Mouse (Mus musculus): ENCODE results near the gene Armcx4. TPM values are rescaled to one million over a fixed set of nuclear protein-coding genes. Genes with fewer than 3 reads are reported as not detected.

Gene Armcx4
- total and polyA plus RNA-seq, 2 experiments: 0.17 to 1.1 TPM

GRCm38 (mm10) chrX:134661586-134661985 is 24.7 kb upstream of the Armcx4 start:
- no peaks in the 10 kb centered on the region for H3K36me3 ChIP-seq (ENCODE audit: control insufficient read depth, insufficient read depth, low read length)
- 39% methylated on average over 5 of the region's 5 CpGs for WGBS
- H3K4me1 ChIP-seq (ENCODE audit: control insufficient read depth, insufficient read depth, low read length): no peaks in the 10 kb centered on the region
- H3K4me3 ChIP-seq (ENCODE audit: insufficient read depth, low read depth, low read length): no peak overlapping the region
- no peak for TF ChIP-seq CTCF (IDR thresholded peaks at IDR 0.05; ENCODE audit: low read depth, low read length)
- no peak for TF ChIP-seq POLR2A (IDR thresholded peaks at IDR 0.05; ENCODE audit: extremely low read depth, insufficient read depth, low read length)
- DNase-seq (ENCODE audit: extremely low read depth, low read depth, low spot score): peak; percentile 19
- no peaks in the 10 kb centered on the region for H3K79me2 ChIP-seq (ENCODE audit: control insufficient read depth, insufficient read depth, low read length)
- no peak overlapping the region for H3K9ac ChIP-seq (ENCODE audit: low read depth, low read length)
- H3K27ac ChIP-seq (replicated peaks; ENCODE audit: insufficient read depth, low read depth, low read length): no peak overlapping the region
- no peaks in the 10 kb centered on the region for H3K27me3 ChIP-seq (ENCODE audit: control insufficient read depth, insufficient read depth, low read length)

GRCm38 (mm10) chrX:134675022-134675421 is 11.3 kb upstream of the Armcx4 start:
- no peak for TF ChIP-seq POLR2A (IDR thresholded peaks at IDR 0.05; ENCODE audit: extremely low read depth, insufficient read depth, low read length)
- TF ChIP-seq CTCF (IDR thresholded peaks at IDR 0.05; ENCODE audit: low read depth, low read length): no peak
- 74% methylated on average over 5 of the region's 5 CpGs for WGBS
- no peaks in the 10 kb centered on the region for H3K27me3 ChIP-seq (ENCODE audit: control insufficient read depth, insufficient read depth, low read length)
- H3K4me3 ChIP-seq (ENCODE audit: insufficient read depth, low read depth, low read length): no peak overlapping the region
- H3K4me1 ChIP-seq (ENCODE audit: control insufficient read depth, insufficient read depth, low read length): no peaks in the 10 kb centered on the region
- H3K79me2 ChIP-seq (ENCODE audit: control insufficient read depth, insufficient read depth, low read length): no peaks in the 10 kb centered on the region
- no peaks in the 10 kb centered on the region for H3K36me3 ChIP-seq (ENCODE audit: control insufficient read depth, insufficient read depth, low read length)
- no peak overlapping the region for H3K27ac ChIP-seq (replicated peaks; ENCODE audit: insufficient read depth, low read depth, low read length)
- no peak for DNase-seq (ENCODE audit: extremely low read depth, low read depth, low spot score)
- no peak overlapping the region for H3K9ac ChIP-seq (ENCODE audit: low read depth, low read length)

GRCm38 (mm10) chrX:134675959-134676358 is 10.4 kb upstream of the Armcx4 start:
- Histone ChIP-seq H3K27ac (replicated peaks; ENCODE audit: insufficient read depth, low read depth, low read length) (no peak overlapping the region), H3K4me1 (ENCODE audit: control insufficient read depth, insufficient read depth, low read length) (no peaks in the 10 kb centered on the region), H3K9ac (ENCODE audit: low read depth, low read length) (no peak overlapping the region), H3K79me2 (ENCODE audit: control insufficient read depth, insufficient read depth, low read length) (no peaks in the 10 kb centered on the region), H3K36me3 (ENCODE audit: control insufficient read depth, insufficient read depth, low read length) (no peaks in the 10 kb centered on the region), H3K27me3 (ENCODE audit: control insufficient read depth, insufficient read depth, low read length) (no peaks in the 10 kb centered on the region), H3K4me3 (ENCODE audit: insufficient read depth, low read depth, low read length) (no peak overlapping the region)
- WGBS: 92% methylated on average over 1 of the region's 1 CpGs
- no peak for TF ChIP-seq POLR2A (IDR thresholded peaks at IDR 0.05; ENCODE audit: extremely low read depth, insufficient read depth, low read length)
- no peak for TF ChIP-seq CTCF (IDR thresholded peaks at IDR 0.05; ENCODE audit: low read depth, low read length)
- no peak for DNase-seq (ENCODE audit: extremely low read depth, low read depth, low spot score)

DNA sequence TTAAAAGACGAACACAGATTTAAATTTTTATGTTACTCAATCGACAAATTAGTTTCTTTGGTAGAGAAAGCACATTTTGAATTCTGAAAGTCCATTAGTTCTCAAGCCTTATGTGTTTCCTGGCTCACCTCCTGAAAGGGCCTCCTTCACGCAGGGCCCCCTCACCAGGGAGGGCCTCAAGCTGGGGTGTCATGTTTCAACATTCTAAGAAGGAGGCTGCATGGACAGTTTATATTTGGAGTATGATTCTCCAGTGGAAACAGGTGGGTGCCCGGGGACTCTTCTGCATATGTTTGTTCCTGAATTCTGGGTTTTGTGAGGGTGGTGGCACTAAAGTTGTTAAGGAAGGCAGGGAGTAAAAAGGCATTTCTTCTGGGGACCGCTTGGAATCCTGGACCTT is 1.4 kb upstream of the Armcx4 start:
- Histone ChIP-seq H3K4me1 (ENCODE audit: control insufficient read depth, insufficient read depth, low read length) (no peaks in the 10 kb centered on the region), H3K9ac (ENCODE audit: low read depth, low read length) (no peak overlapping the region), H3K79me2 (ENCODE audit: control insufficient read depth, insufficient read depth, low read length) (no peaks in the 10 kb centered on the region), H3K27me3 (ENCODE audit: control insufficient read depth, insufficient read depth, low read length) (no peaks in the 10 kb centered on the region), H3K36me3 (ENCODE audit: control insufficient read depth, insufficient read depth, low read length) (no peaks in the 10 kb centered on the region), H3K27ac (replicated peaks; ENCODE audit: insufficient read depth, low read depth, low read length) (no peak overlapping the region), H3K4me3 (ENCODE audit: insufficient read depth, low read depth, low read length) (no peak overlapping the region)
- DNase-seq (ENCODE audit: extremely low read depth, low read depth, low spot score): no peak
- 74% methylated on average over 5 of the region's 5 CpGs for WGBS
- TF ChIP-seq POLR2A (IDR thresholded peaks at IDR 0.05; ENCODE audit: extremely low read depth, insufficient read depth, low read length): no peak
- no peak for TF ChIP-seq CTCF (IDR thresholded peaks at IDR 0.05; ENCODE audit: low read depth, low read length)

- Histone ChIP-seq H3K27me3 (ENCODE audit: control insufficient read depth, insufficient read depth, low read length) (no peaks in the 10 kb centered on the region), H3K4me1 (ENCODE audit: control insufficient read depth, insufficient read depth, low read length) (no peaks in the 10 kb centered on the region), H3K36me3 (ENCODE audit: control insufficient read depth, insufficient read depth, low read length) (no peaks in the 10 kb centered on the region), H3K27ac (replicated peaks; ENCODE audit: insufficient read depth, low read depth, low read length) (no peak overlapping the region), H3K79me2 (ENCODE audit: control insufficient read depth, insufficient read depth, low read length) (no peaks in the 10 kb centered on the region), H3K4me3 (ENCODE audit: insufficient read depth, low read depth, low read length) (peak overlapping the region; percentile 70), H3K9ac (ENCODE audit: low read depth, low read length) (peak overlapping the region; percentile 42; the same call in 1 of the 2 replicates)
- DNase-seq (ENCODE audit: extremely low read depth, low read depth, low spot score): no peak
- 3% methylated on average over 16 of the region's 16 CpGs for WGBS
- no peak for TF ChIP-seq CTCF (IDR thresholded peaks at IDR 0.05; ENCODE audit: low read depth, low read length)
- TF ChIP-seq POLR2A (IDR thresholded peaks at IDR 0.05; ENCODE audit: extremely low read depth, insufficient read depth, low read length): no peak
Measured at GRCm38 (mm10) chrX:134686739-134687171, 436 bp downstream of the Armcx4 start.

- Histone ChIP-seq H3K4me1 (ENCODE audit: control insufficient read depth, insufficient read depth, low read length) (no peaks in the 10 kb centered on the region), H3K79me2 (ENCODE audit: control insufficient read depth, insufficient read depth, low read length) (no peaks in the 10 kb centered on the region), H3K27me3 (ENCODE audit: control insufficient read depth, insufficient read depth, low read length) (no peaks in the 10 kb centered on the region), H3K36me3 (ENCODE audit: control insufficient read depth, insufficient read depth, low read length) (no peaks in the 10 kb centered on the region), H3K4me3 (ENCODE audit: insufficient read depth, low read depth, low read length) (no peak overlapping the region), H3K27ac (replicated peaks; ENCODE audit: insufficient read depth, low read depth, low read length) (no peak overlapping the region), H3K9ac (ENCODE audit: low read depth, low read length) (no peak overlapping the region)
- 81% methylated on average over 2 of the region's 2 CpGs for WGBS
- no peak for TF ChIP-seq CTCF (IDR thresholded peaks at IDR 0.05; ENCODE audit: low read depth, low read length)
- no peak for TF ChIP-seq POLR2A (IDR thresholded peaks at IDR 0.05; ENCODE audit: extremely low read depth, insufficient read depth, low read length)
- no peak for DNase-seq (ENCODE audit: extremely low read depth, low read depth, low spot score)
Measured at GRCm38 (mm10) chrX:134689676-134690075, 3.4 kb downstream of the Armcx4 start.
